Mouse (Mus musculus) embryo, embryonic 9.5 days (tissue): ENCODE measurements around the gene Rras2.

ENCODE experiments used
- DNase-seq: peaks from one replicate; pipeline ENCODE4 v3.0.0-alpha.2; 2017; ENCODE audit errors: extremely low spot score

The Rras2 gene

DNA sequence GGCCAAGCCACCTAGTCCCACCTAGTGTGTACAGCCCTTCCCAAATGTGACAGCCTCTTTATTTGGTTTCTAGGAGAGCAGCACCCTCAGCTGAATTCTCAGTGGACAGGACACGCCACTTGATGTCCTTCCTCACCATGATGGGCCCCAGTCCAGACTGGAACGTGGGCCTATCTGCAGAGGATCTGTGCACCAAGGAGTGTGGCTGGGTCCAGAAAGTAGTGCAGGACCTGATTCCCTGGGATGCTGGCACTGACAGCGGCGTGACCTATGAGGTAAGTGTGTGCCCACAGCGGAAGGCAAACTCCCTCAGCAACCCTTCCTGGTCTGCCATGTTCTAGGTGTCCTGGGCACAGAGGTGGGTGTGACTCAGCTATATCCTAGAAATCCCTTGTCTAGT lies 88.8 kb downstream of the Rras2 start:
- DNase-seq = no peak

DNA sequence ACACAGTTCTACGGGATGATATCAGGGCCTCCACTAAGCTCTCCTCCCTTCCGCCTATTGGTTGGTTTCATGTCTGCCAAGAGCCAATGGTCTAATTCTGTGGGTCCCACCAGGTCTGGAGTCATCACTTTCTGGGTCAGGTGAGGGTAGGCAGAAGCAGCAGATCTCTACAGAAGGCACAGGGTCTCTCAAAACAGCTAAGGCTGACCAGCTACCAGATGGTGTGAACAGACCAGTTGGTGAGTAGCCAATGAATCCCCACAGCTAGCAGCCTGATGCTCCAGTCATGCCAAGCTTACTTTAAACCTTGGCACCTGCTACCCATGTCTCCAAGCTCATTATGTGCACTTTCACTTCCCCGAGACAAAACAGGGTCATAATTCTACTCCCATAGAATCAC lies 90.2 kb downstream of the Rras2 start:
- DNase-seq = no peak

DNA sequence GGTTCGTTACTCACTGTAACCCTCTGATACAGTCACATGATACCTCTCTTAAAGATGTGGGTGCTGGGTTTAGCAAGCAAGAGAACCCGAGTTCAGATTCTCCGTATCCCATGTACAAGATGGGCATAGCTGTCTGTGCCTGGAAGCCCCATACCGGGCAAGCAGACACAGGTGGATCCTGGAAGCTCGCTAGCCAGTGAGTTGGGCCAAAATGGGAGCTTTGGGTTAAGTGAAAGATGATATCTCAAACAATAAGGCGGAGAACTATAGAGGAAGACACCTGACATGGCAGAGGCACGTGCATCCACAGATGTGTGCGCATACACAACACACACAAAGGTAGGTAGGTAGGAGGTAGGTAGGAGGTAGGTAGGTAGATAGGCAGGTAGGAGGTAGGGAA lies 90.7 kb downstream of the Rras2 start:
- DNase-seq = no peak

- peak; percentile 84 for DNase-seq
These were observed 96.9 kb downstream of the Rras2 start for GRCm38 (mm10) chr7:114020704-114021093.

- no peak for DNase-seq
These were observed 97.4 kb downstream of the Rras2 start for GRCm38 (mm10) chr7:114020057-114020703.

DNA sequence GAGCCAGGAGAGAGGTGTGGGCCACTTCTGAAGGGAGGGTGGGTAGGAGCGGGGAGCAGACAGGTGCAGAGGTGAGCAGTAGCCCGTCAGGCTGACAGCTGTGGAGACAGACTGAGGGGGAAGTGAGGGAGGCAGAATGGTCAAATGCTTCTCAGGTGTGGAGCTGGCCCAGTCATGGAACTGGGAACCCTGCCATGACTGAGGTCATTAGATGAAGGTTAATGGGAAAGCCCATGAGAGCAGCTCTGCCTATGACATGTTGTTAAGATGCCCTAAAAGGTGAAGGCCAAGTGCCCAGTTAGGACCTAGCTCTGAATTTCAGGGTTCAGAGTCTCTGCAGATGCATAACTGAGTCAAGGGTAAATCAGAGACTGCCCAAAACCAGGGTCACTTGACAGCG lies 98.7 kb downstream of the Rras2 start:
- DNase-seq = no peak

DNA sequence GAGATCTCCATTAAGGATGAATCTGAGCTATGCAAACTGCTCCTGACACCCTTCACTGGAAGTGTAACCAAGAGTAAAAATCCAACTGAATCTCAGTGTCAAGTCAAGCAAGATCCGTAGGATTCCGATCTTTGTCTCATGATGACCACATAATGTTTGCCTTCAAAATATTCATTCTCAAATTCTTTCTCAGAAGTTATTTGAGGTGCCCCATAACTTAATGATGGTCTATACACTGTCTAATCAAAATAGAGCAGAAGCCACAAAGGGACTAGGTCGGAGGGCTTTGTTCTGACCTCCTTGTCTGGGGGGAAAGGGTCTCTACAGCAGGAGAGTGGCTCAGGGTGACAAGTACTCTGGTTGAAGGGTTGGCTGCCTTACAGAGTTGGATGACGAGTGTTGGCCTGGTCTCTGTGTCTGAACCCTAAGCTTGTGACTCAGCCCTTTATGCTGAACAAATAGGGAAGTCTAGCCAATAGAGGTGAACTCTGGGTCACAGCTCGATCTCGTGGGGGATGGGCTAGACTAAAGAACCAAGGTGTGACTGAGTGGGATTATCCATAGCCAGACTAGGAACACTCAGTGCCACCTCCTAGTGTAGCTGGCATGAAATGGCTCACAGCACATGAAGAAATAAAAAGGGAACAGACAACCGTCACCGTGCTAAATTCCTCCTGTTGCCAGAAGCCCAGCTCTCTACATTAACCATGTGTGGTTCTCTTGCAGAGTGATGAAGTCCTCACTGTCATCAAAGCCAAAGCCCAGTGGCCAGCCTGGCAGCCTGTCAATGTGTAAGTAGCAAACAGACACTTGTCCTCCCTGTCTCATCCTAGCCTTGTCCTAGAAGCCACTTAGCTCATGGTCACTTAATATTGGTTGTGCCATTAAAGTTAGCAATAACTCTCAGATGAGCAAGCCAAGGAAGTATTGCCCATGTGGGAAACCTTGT lies 101.3 kb downstream of the Rras2 start:
- no peak for DNase-seq

DNA sequence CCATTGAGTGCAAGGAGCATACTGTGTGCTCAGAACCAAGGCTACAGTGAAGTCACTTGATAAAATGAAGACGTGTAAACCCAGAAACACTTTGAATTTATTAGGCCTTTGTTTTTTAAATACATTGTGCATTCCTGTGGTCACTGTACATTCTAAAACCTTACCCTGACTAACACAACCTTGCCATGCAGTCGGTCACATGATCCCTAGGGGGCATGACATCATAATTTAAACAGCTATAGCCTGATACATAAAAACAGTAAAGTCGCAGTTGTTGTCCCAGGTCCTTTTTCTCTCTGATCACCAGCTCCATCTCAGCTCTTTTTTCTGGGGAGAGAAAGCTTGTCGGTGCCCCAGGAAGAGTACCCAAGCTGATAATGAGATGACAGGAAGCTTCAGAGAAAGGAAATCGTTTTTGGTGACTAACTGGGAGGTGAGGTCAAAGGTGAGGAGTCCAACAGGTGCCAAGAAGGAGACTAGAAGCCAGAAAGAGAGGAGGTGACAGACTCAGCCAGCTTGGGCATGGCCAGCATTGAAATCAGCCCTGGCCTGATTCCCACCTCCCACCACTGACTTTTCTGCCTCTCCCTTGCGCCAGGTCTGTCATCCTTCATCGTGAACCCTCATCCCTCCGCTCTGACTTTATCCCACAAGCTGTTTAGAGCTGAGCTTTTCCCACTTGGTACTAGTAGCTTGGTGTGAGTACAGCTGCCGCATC lies 105.7 kb downstream of the Rras2 start:
- no peak for DNase-seq

GRCm38 (mm10) chr7:114007565-114007964 lies 110.0 kb downstream of the Rras2 start:
- peak; percentile 33 for DNase-seq

GRCm38 (mm10) chr7:114006456-114006855 lies 111.1 kb downstream of the Rras2 start:
- DNase-seq = no peak

GRCm38 (mm10) chr7:114005499-114005898 lies 112.1 kb downstream of the Rras2 start:
- DNase-seq = no peak

GRCm38 (mm10) chr7:114004171-114004570 lies 113.4 kb downstream of the Rras2 start:
- no peak for DNase-seq

DNA sequence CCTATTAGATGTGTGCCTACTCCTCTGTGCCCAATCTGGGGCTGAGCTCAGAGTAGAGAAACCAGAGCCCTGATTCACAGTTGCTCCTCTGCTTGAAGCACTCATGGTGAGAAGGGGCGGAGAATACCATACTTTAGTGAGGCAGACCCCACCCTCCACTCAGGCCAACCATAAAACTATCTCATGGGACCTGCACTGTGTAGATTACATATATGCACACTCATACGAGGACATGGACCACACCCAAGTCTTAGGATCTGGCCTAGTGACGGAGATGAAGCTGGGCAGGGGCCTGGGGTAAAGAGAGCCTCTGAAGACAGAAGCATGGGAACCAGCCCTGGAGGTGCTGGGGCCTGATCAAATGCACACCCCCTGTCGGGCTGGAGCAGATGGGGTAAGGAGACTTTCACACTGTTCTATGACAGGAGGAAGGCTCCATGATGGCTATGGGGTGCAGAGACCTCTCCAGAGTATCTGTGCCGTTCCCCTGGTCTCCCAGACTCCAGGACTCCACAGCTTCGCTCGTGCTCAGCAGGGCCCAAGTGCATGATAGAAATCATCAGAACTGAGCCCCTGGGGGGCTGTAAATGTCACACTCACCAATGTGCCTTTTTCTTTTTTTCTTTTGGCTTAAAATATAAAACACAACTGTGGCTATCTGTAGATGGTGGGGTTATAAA lies 119.8 kb downstream of the Rras2 start:
- DNase-seq = no peak
